Mouse (Mus musculus) intestine, embryonic 14.5 days (tissue): Measurements from ENCODE around the gene Stab2. TPM values are rescaled to one million over a fixed set of nuclear protein-coding genes. Genes with fewer than 3 reads are reported as not detected.

ENCODE experiments used
- ATAC-seq: fragments of 200-750 bp; cut with Nextera tagmentation; replicated peaks from 2 replicates; pipeline ENCODE4 v1.8.0; 2017; ENCODE audit warnings: low read depth, moderate number of reproducible peaks, moderate TSS enrichment, moderate library complexity; ENCODE audit not compliant: low FRiP score, low TSS enrichment
- DNase-seq: peaks from one replicate; pipeline ENCODE4 v3.0.0-alpha.2; 2018; ENCODE audit warnings: low spot score
- H3K27ac ChIP-seq: fragments of 300-500 bp; sonication (generic); 2 replicates; pipeline ENCODE4 v1.5.1; 2014; ENCODE audit warnings: low read depth, mild to moderate bottlenecking, control low read depth
- H3K27me3 ChIP-seq: fragments of 300-500 bp; sonication (generic); replicated peaks from 2 replicates; pipeline ENCODE4 v1.6.1; 2014; ENCODE audit warnings: low read length, control low read depth; ENCODE audit not compliant: control insufficient read depth, insufficient read depth
- H3K36me3 ChIP-seq: fragments of 300-500 bp; sonication (generic); 2 replicates; pipeline ENCODE4 v1.6.1; 2014; ENCODE audit warnings: low read length, control low read depth; ENCODE audit not compliant: control insufficient read depth, insufficient read depth
- H3K4me1 ChIP-seq: fragments of 300-500 bp; sonication (generic); replicated peaks from 2 replicates; pipeline ENCODE4 v1.6.1; 2014; ENCODE audit warnings: low read length, control low read depth, mixed read lengths; ENCODE audit not compliant: control insufficient read depth, insufficient read depth
- H3K4me2 ChIP-seq: fragments of 300-500 bp; sonication (generic); 2 replicates; pipeline ENCODE4 v1.6.1; 2014; ENCODE audit warnings: low read length
- H3K4me3 ChIP-seq: fragments of 300-500 bp; sonication (generic); 2 replicates; pipeline ENCODE4 v1.5.1; 2014; ENCODE audit warnings: low read depth, low read length, control low read depth, mixed read lengths
- H3K9ac ChIP-seq: fragments of 300-500 bp; sonication (generic); 2 replicates; pipeline ENCODE4 v1.6.1; 2014; ENCODE audit warnings: mild to moderate bottlenecking, low read length
- H3K9me3 ChIP-seq: fragments of 300-500 bp; sonication (generic); 2 replicates; pipeline ENCODE4 v1.6.1; 2016; ENCODE audit warnings: low read length, control low read depth; ENCODE audit not compliant: control insufficient read depth
- WGBS: fragments of 180-500 bp; shearing (Covaris S2); extraction: QIAGEN DNeasy Blood & Tissue Kit; methylation state at CpG from one replicate; pipeline ENCODE4 v1.1.7; 2014; 5-methylcytosine and 5-hydroxymethylcytosine counted together
- polyA plus RNA-seq: library from polyadenylated mRNA; unstranded; fragments of >200 nt; fragmentation: Nextera tagmentation; extraction: Ambion mirVana; gene quantifications from 2 replicates; pipeline ENCODE4 v1.2.1, GENCODE M21; 2014

The Stab2 gene
- polyA plus RNA-seq, 1 experiment from 2014 or later = 1.3 TPM

DNA sequence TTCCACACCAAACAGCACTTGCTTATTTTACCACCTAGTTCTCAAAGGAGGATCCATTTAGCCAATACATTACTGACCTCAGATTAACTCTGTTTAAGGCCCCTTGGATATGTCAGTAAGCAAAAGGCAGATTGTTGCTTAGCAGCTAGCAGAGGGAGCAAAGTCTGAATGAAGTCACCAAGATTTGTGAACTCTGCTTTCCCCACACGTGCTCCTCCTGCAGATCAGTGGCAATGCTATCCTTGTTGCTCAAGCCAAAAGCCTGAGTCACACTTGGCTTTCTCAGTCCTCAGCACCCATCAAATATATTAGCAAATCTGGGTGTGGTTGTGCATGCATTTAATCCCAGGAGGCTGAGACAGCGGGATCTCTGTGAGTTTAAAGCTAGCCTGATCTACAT, 60.3 kb downstream of the Stab2 start:
- DNase-seq = no peak
- H3K9me3 ChIP-seq = no peaks in the 10 kb centered on the region
- no peak overlapping the region for H3K27ac ChIP-seq
- no peaks in the 10 kb centered on the region for H3K27me3 ChIP-seq
- H3K4me3 ChIP-seq = no peak overlapping the region
- no peaks in the 10 kb centered on the region; the same call in 1 of the 2 replicates for H3K4me1 ChIP-seq
- peak; percentile 66 for ATAC-seq
- H3K9ac ChIP-seq = no peak overlapping the region
- H3K4me2 ChIP-seq = peak overlapping the region; percentile 26; the same call in 1 of the 2 replicates
- 59% methylated on average over 2 of the region's 2 CpGs for WGBS
- H3K36me3 ChIP-seq = no peaks in the 10 kb centered on the region

DNA sequence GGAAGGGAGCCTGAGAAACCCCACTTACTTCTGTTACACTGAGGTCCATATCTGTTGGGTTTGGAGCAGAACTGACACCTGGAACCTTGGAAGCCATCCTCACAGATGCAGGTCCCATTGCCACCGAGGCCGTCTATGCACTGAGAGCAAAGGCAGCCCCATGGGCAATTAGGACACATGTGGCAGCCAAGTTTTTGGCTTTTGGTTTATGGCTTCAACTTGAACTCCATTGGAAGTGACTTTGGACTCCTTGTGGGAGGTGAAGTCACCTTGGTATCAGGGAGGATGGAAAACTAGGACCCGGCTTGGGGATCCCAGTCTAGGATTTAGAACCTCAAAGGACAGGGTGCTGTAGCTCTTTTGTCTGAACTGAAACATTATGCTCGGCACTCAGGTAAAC, 67.2 kb downstream of the Stab2 start:
- Histone ChIP-seq H3K36me3 (no peaks in the 10 kb centered on the region), H3K4me2 (no peak overlapping the region), H3K4me3 (no peak overlapping the region), H3K4me1 (no peaks in the 10 kb centered on the region), H3K9ac (no peak overlapping the region), H3K9me3 (no peaks in the 10 kb centered on the region), H3K27ac (no peak overlapping the region), H3K27me3 (no peaks in the 10 kb centered on the region)
- DNase-seq = no peak
- no peak for ATAC-seq
- WGBS = 91% methylated on average over 4 of the region's 4 CpGs

GRCm38 (mm10) chr10:86934376-86934775, 73.4 kb downstream of the Stab2 start:
- Histone ChIP-seq H3K9ac (no peak overlapping the region), H3K4me1 (0 out of 2 replicates have a peak, but pooled peaks cover 8% of the 10 kb centered on the region), H3K27ac (no peak overlapping the region), H3K27me3 (no peaks in the 10 kb centered on the region), H3K4me3 (no peak overlapping the region), H3K9me3 (no peaks in the 10 kb centered on the region), H3K36me3 (no peaks in the 10 kb centered on the region), H3K4me2 (no peak overlapping the region)
- ATAC-seq (no peak), DNase-seq (no peak)
- 53% methylated on average over 6 of the region's 6 CpGs for WGBS

GRCm38 (mm10) chr10:86933906-86934305, 73.9 kb downstream of the Stab2 start:
- Histone ChIP-seq H3K9me3 (no peaks in the 10 kb centered on the region), H3K4me1 (0 out of 2 replicates have a peak, but pooled peaks cover 8% of the 10 kb centered on the region), H3K27ac (no peak overlapping the region), H3K27me3 (no peaks in the 10 kb centered on the region), H3K4me3 (no peak overlapping the region), H3K4me2 (no peak overlapping the region), H3K9ac (no peak overlapping the region), H3K36me3 (no peaks in the 10 kb centered on the region)
- WGBS = 27% methylated on average over 3 of the region's 3 CpGs
- DNase-seq = peak; percentile 41
- 0 out of 2 replicates have a peak, but pooled peaks have one; percentile 43 for ATAC-seq

- H3K9ac ChIP-seq = no peak overlapping the region
- DNase-seq (peak; percentile 72), ATAC-seq (peak; percentile 60; the same call in 1 of the 2 replicates)
- H3K27me3 ChIP-seq = no peaks in the 10 kb centered on the region
- WGBS = 37% methylated on average over 9 of the region's 9 CpGs
- H3K4me1 ChIP-seq = 0 out of 2 replicates have a peak, but pooled peaks cover 8% of the 10 kb centered on the region
- H3K4me2 ChIP-seq = no peak overlapping the region
- no peak overlapping the region for H3K27ac ChIP-seq
- H3K9me3 ChIP-seq = no peaks in the 10 kb centered on the region
- H3K4me3 ChIP-seq = no peak overlapping the region
- no peaks in the 10 kb centered on the region for H3K36me3 ChIP-seq
These were observed 74.6 kb downstream of the Stab2 start for GRCm38 (mm10) chr10:86933180-86933695.

DNA sequence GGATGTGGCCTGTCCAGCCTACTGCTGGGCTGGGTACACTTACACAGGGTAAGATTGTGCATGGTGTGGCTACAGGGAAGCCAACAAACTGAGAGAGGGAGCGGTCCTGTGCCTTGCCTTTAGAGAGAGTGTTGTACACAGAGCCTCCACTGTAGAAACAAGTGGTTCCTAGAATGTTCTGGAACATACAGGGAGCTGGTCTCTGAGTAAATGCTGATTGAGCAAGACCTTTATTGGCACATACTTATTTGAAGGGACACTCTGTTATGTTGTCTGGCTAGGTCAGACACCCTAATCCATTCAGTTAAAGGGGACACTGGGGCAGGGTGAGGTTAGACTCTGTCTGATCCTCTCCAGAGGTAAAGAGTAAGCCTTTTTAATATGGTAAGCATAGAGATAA, 84.2 kb downstream of the Stab2 start:
- H3K27ac ChIP-seq = no peak overlapping the region
- WGBS = 84% methylated on average over 1 of the region's 1 CpGs
- no peaks in the 10 kb centered on the region for H3K4me1 ChIP-seq
- H3K27me3 ChIP-seq = no peaks in the 10 kb centered on the region
- H3K36me3 ChIP-seq = no peaks in the 10 kb centered on the region
- no peak overlapping the region for H3K9ac ChIP-seq
- no peaks in the 10 kb centered on the region for H3K9me3 ChIP-seq
- no peak for ATAC-seq
- H3K4me2 ChIP-seq = no peak overlapping the region
- H3K4me3 ChIP-seq = no peak overlapping the region
- no peak for DNase-seq

GRCm38 (mm10) chr10:86915595-86915994, 92.2 kb downstream of the Stab2 start:
- Histone ChIP-seq H3K4me2 (no peak overlapping the region), H3K36me3 (no peaks in the 10 kb centered on the region), H3K4me3 (no peak overlapping the region), H3K9ac (no peak overlapping the region), H3K9me3 (no peaks in the 10 kb centered on the region), H3K27me3 (no peaks in the 10 kb centered on the region), H3K27ac (no peak overlapping the region), H3K4me1 (no peaks in the 10 kb centered on the region)
- DNase-seq (peak; percentile 16), ATAC-seq (no peak)

DNA sequence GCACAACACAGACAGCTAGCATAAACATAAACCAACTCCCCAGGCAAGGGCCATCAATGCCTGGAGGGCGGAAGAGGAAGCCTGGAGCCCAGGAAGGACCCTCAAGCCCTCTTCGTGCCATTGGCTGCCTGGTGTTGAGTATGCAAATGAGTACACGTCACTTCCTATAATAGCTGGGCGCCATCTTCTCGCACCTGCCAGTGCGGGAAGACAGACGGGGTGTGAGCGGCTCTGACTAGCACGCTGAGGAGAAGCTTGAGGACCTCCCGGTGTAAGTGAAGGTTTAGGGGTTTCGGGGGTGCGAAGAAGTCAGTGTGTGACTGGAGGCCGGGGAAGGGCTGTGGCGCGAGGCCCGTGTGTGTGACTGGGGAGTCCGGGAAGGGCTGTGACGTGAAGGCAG, 99.3 kb downstream of the Stab2 start:
- H3K4me1 ChIP-seq = no peaks in the 10 kb centered on the region
- H3K9ac ChIP-seq = no peak overlapping the region
- no peaks in the 10 kb centered on the region for H3K36me3 ChIP-seq
- DNase-seq = no peak
- H3K9me3 ChIP-seq = no peaks in the 10 kb centered on the region
- H3K4me3 ChIP-seq = no peak overlapping the region
- no peaks in the 10 kb centered on the region for H3K27me3 ChIP-seq
- no peak for ATAC-seq
- WGBS = 93% methylated on average over 18 of the region's 18 CpGs
- no peak overlapping the region for H3K4me2 ChIP-seq
- H3K27ac ChIP-seq = no peak overlapping the region

- H3K27ac ChIP-seq = no peak overlapping the region
- no peak overlapping the region for H3K4me3 ChIP-seq
- no peaks in the 10 kb centered on the region for H3K27me3 ChIP-seq
- ATAC-seq = no peak
- no peaks in the 10 kb centered on the region for H3K9me3 ChIP-seq
- H3K4me1 ChIP-seq = no peaks in the 10 kb centered on the region
- DNase-seq = no peak
- H3K9ac ChIP-seq = no peak overlapping the region
- no peak overlapping the region for H3K4me2 ChIP-seq
- H3K36me3 ChIP-seq = no peaks in the 10 kb centered on the region
- 69% methylated on average over 6 of the region's 6 CpGs for WGBS
These were observed 100.8 kb downstream of the Stab2 start for GRCm38 (mm10) chr10:86907043-86907442.
